Mouse (Mus musculus) midbrain, embryonic 15.5 days (tissue): ENCODE data around the gene Cdc42se2. TPM values are rescaled to one million over a fixed set of nuclear protein-coding genes. Genes with fewer than 3 reads are reported as not detected.

Experiments
- ATAC-seq: fragments of 200-750 bp; cut with Nextera tagmentation; replicated peaks from 2 replicates; pipeline ENCODE4 v1.8.0; 2017; ENCODE audit warnings: moderate TSS enrichment
- H3K27ac ChIP-seq: fragments of 300-500 bp; sonication (generic); 2 replicates; pipeline ENCODE4 v1.5.1; 2015; ENCODE audit warnings: mild to moderate bottlenecking, inconsistent platforms
- H3K27me3 ChIP-seq: fragments of 300-500 bp; sonication (generic); replicated peaks from 2 replicates; pipeline ENCODE4 v1.6.1; 2015; ENCODE audit warnings: inconsistent platforms
- H3K36me3 ChIP-seq: fragments of 300-500 bp; sonication (generic); replicated peaks from 2 replicates; pipeline ENCODE4 v1.6.1; 2015; ENCODE audit warnings: inconsistent platforms
- H3K4me1 ChIP-seq: fragments of 300-500 bp; sonication (generic); 2 replicates; pipeline ENCODE4 v1.6.1; 2015; ENCODE audit warnings: inconsistent platforms
- H3K4me2 ChIP-seq: fragments of 300-500 bp; sonication (generic); 2 replicates; pipeline ENCODE4 v1.6.1; 2015; ENCODE audit warnings: inconsistent platforms, mild to moderate bottlenecking, moderate library complexity
- H3K4me3 ChIP-seq: fragments of 300-500 bp; sonication (generic); 2 replicates; pipeline ENCODE4 v1.5.1; 2015; ENCODE audit warnings: mild to moderate bottlenecking, inconsistent platforms
- H3K9ac ChIP-seq: fragments of 300-500 bp; sonication (generic); 2 replicates; pipeline ENCODE4 v1.6.1; 2015; ENCODE audit warnings: mild to moderate bottlenecking, inconsistent platforms
- H3K9me3 ChIP-seq: fragments of 300-500 bp; sonication (generic); 2 replicates; pipeline ENCODE4 v1.6.1; 2016; ENCODE audit warnings: inconsistent platforms
- WGBS: fragments of 180-500 bp; shearing (Covaris S2); methylation state at CpG from one replicate; pipeline ENCODE4 v1.1.7; 2015; ENCODE audit warnings: mixed read lengths; 5-methylcytosine and 5-hydroxymethylcytosine counted together
- polyA plus RNA-seq: library from polyadenylated mRNA; unstranded; fragments of >200 nt; fragmentation: Nextera tagmentation; extraction: Ambion mirVana; gene quantifications from 2 replicates; pipeline ENCODE4 v1.2.1, GENCODE M21; 2015

Gene Cdc42se2
- polyA plus RNA-seq, 1 experiment from 2014 or later: 157 TPM

DNA sequence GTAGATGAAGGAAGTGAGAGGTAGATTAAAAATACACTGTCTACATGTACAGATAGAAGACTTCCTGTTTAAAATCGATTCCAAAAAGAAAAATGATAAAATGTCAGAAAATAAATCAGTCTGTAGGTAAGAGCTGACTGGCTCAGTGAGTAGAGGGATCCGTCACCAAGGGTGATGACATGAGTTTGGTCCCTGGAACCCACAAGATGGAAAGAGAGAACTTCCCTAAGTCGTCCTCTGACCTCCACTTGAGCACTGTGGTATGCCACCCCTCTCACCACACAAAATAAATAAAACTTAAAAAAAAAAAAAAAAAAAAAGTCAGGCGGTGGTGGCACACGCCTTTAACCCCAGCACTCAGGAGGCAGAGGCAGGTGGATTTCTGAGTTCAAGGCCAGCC lies 50.6 kb downstream of the Cdc42se2 start:
- WGBS: 92% methylated on average over 5 of the region's 5 CpGs
- H3K36me3 ChIP-seq: peaks cover 8% of the 10 kb centered on the region; the same call in 1 of the 2 replicates
- no peak overlapping the region for H3K27ac ChIP-seq
- no peak overlapping the region for H3K9ac ChIP-seq
- H3K4me3 ChIP-seq: no peak overlapping the region
- no peak overlapping the region for H3K4me2 ChIP-seq
- ATAC-seq: no peak
- H3K9me3 ChIP-seq: no peaks in the 10 kb centered on the region
- 0 out of 2 replicates have a peak, but pooled peaks cover 5% of the 10 kb centered on the region for H3K4me1 ChIP-seq
- no peaks in the 10 kb centered on the region for H3K27me3 ChIP-seq

DNA sequence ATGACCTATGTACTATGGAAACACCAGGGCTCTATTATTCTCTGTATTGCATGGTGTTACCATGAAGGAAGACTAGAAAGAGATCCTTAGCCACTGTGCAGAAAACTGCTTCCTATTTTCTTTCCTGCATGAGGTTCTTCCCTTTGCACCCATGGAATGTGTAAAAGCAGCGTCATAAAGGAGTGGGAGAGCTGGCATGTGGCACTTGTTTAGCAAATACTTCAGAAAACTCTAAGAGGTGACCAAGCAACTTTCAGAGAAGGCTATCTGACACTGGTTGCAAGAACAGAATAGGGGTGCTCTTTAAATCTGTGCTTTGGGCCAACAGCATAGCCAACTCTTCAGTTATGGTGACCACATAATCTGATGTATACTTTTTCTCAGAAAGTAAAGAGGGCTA lies 52.4 kb downstream of the Cdc42se2 start:
- 0 out of 2 replicates have a peak, but pooled peaks cover 5% of the 10 kb centered on the region for H3K4me1 ChIP-seq
- no peak overlapping the region for H3K4me2 ChIP-seq
- no peak overlapping the region for H3K4me3 ChIP-seq
- peaks cover 6% of the 10 kb centered on the region; the same call in 1 of the 2 replicates for H3K36me3 ChIP-seq
- no peak overlapping the region for H3K27ac ChIP-seq
- H3K27me3 ChIP-seq: no peaks in the 10 kb centered on the region
- 78% methylated on average over 1 of the region's 1 CpGs for WGBS
- no peaks in the 10 kb centered on the region for H3K9me3 ChIP-seq
- no peak for ATAC-seq
- no peak overlapping the region for H3K9ac ChIP-seq

DNA sequence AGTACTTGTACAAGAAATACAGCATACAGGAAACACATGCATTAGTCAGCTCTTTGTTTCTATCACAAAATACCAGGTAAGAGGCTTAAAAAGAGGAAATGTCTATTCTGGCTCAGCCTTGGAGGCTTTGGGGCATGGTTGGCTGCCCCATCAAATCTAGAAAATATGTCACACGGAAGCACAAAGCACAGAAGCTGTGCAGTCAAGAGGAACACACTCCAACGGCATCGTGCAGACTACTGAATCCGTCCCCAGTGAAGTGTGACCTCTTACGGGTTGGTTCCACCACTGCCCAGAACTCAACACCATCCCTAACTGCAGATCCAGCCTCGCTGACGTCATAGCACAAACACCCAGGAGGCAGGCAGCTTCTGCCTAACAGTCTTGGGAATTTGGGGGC lies 53.9 kb downstream of the Cdc42se2 start:
- no peak overlapping the region for H3K9ac ChIP-seq
- ATAC-seq: no peak
- no peak overlapping the region for H3K27ac ChIP-seq
- H3K9me3 ChIP-seq: no peaks in the 10 kb centered on the region
- no peaks in the 10 kb centered on the region for H3K27me3 ChIP-seq
- no peak overlapping the region for H3K4me2 ChIP-seq
- 0 out of 2 replicates have a peak, but pooled peaks cover 5% of the 10 kb centered on the region for H3K4me1 ChIP-seq
- H3K36me3 ChIP-seq: no peaks in the 10 kb centered on the region
- 57% methylated on average over 7 of the region's 7 CpGs for WGBS
- no peak overlapping the region for H3K4me3 ChIP-seq

GRCm38 (mm10) chr11:54731367-54731766 lies 56.1 kb downstream of the Cdc42se2 start:
- Histone ChIP-seq H3K27ac (no peak overlapping the region), H3K36me3 (no peaks in the 10 kb centered on the region), H3K4me2 (no peak overlapping the region), H3K4me3 (no peak overlapping the region), H3K9ac (no peak overlapping the region), H3K27me3 (no peaks in the 10 kb centered on the region), H3K9me3 (no peaks in the 10 kb centered on the region), H3K4me1 (0 out of 2 replicates have a peak, but pooled peaks cover 5% of the 10 kb centered on the region)
- no peak for ATAC-seq
- 84% methylated on average over 7 of the region's 7 CpGs for WGBS

DNA sequence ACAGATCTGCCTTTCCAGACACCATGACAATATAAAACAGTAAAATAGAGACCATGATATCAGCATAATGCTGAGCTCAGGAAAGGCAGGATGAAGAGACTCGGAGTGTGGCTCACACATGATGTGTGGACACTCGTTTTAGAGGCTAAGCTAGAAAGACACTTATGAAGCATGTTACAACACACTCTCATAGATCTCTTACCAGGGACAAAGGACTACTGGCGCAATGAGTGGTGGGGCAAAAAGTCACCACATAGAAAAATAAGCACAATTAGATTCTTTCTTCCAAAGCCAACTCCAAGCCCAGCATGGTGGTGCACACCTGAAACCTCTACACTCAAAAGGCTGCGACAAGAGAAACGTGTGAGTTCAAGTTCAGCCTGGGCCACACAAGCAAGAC lies 56.5 kb downstream of the Cdc42se2 start:
- no peak overlapping the region for H3K9ac ChIP-seq
- H3K4me1 ChIP-seq: 0 out of 2 replicates have a peak, but pooled peaks cover 5% of the 10 kb centered on the region
- H3K9me3 ChIP-seq: no peaks in the 10 kb centered on the region
- 90% methylated on average over 5 of the region's 5 CpGs for WGBS
- no peak overlapping the region for H3K4me3 ChIP-seq
- no peaks in the 10 kb centered on the region for H3K36me3 ChIP-seq
- H3K27ac ChIP-seq: no peak overlapping the region
- ATAC-seq: no peak
- no peaks in the 10 kb centered on the region for H3K27me3 ChIP-seq
- H3K4me2 ChIP-seq: no peak overlapping the region

DNA sequence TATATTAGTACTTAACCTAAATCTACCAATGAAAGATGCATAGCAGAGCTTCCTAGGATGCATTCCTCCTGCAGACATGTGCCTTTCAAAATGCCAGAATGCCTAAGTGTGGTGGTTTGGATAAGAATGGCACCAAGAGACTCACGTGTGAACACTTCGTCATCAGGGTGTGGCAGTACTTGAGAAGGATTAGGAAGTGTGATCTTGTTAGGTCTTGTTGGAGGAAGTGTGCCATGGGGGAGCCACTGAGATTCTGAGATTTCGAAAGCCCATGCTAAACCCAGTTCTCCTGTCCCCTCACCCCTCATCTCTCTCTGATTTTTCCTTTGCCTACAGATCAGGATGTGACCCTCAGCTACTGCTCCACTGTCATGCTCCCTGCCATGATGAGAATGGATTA lies 58.2 kb downstream of the Cdc42se2 start:
- no peak overlapping the region for H3K4me2 ChIP-seq
- 0 out of 2 replicates have a peak, but pooled peaks cover 5% of the 10 kb centered on the region for H3K4me1 ChIP-seq
- no peaks in the 10 kb centered on the region for H3K27me3 ChIP-seq
- WGBS: 88% methylated on average over 3 of the region's 3 CpGs
- no peak overlapping the region for H3K27ac ChIP-seq
- H3K4me3 ChIP-seq: no peak overlapping the region
- H3K36me3 ChIP-seq: no peaks in the 10 kb centered on the region
- no peak for ATAC-seq
- H3K9me3 ChIP-seq: no peaks in the 10 kb centered on the region
- no peak overlapping the region for H3K9ac ChIP-seq

DNA sequence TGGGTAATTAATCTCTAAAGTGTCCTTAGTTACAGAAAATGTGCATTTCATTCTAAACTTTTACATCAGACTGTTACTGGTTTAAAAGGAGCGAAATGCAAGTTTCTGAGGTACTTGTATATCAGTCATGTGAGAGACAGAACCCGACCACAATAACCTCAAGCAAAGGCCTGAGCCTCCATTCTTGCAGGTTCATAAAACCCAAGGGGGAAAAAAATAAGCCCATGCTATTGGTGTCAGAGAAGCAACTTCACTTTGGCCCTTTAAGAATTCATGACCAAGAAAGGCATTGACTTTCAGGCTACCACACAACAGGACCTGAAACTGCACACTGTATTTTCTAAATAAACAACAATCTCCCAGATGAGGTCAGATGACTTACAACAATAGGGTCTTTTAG lies 59.1 kb downstream of the Cdc42se2 start:
- Histone ChIP-seq H3K27ac (no peak overlapping the region), H3K4me1 (0 out of 2 replicates have a peak, but pooled peaks cover 3% of the 10 kb centered on the region), H3K4me3 (no peak overlapping the region), H3K27me3 (no peaks in the 10 kb centered on the region), H3K9ac (no peak overlapping the region), H3K36me3 (no peaks in the 10 kb centered on the region), H3K4me2 (no peak overlapping the region), H3K9me3 (no peaks in the 10 kb centered on the region)
- WGBS: 92% methylated on average over 2 of the region's 2 CpGs
- ATAC-seq: no peak

GRCm38 (mm10) chr11:54727327-54727901 lies 60.1 kb downstream of the Cdc42se2 start:
- no peak overlapping the region for H3K27ac ChIP-seq
- no peaks in the 10 kb centered on the region for H3K9me3 ChIP-seq
- WGBS: 71% methylated on average over 5 of the region's 5 CpGs
- 0 out of 2 replicates have a peak, but pooled peaks cover 3% of the 10 kb centered on the region for H3K4me1 ChIP-seq
- ATAC-seq: no peak
- H3K36me3 ChIP-seq: no peaks in the 10 kb centered on the region; the same call in 1 of the 2 replicates
- no peak overlapping the region for H3K4me3 ChIP-seq
- H3K27me3 ChIP-seq: no peaks in the 10 kb centered on the region
- no peak overlapping the region for H3K9ac ChIP-seq
- H3K4me2 ChIP-seq: no peak overlapping the region

GRCm38 (mm10) chr11:54726571-54727062 lies 60.9 kb downstream of the Cdc42se2 start:
- Histone ChIP-seq H3K4me2 (no peak overlapping the region), H3K4me1 (0 out of 2 replicates have a peak, but pooled peaks cover 3% of the 10 kb centered on the region), H3K9ac (no peak overlapping the region), H3K9me3 (no peaks in the 10 kb centered on the region), H3K36me3 (no peaks in the 10 kb centered on the region; the same call in 1 of the 2 replicates), H3K27me3 (no peaks in the 10 kb centered on the region), H3K27ac (no peak overlapping the region), H3K4me3 (no peak overlapping the region)
- no peak for ATAC-seq
- WGBS: 92% methylated on average over 3 of the region's 3 CpGs

GRCm38 (mm10) chr11:54724353-54725034 lies 63.0 kb downstream of the Cdc42se2 start:
- no peak for ATAC-seq
- WGBS: 73% methylated on average over 4 of the region's 4 CpGs
- Histone ChIP-seq H3K9me3 (no peaks in the 10 kb centered on the region), H3K4me3 (no peak overlapping the region), H3K9ac (no peak overlapping the region), H3K4me1 (0 out of 2 replicates have a peak, but pooled peaks cover 3% of the 10 kb centered on the region), H3K27me3 (no peaks in the 10 kb centered on the region), H3K36me3 (no peaks in the 10 kb centered on the region; the same call in 1 of the 2 replicates), H3K27ac (no peak overlapping the region), H3K4me2 (no peak overlapping the region)

DNA sequence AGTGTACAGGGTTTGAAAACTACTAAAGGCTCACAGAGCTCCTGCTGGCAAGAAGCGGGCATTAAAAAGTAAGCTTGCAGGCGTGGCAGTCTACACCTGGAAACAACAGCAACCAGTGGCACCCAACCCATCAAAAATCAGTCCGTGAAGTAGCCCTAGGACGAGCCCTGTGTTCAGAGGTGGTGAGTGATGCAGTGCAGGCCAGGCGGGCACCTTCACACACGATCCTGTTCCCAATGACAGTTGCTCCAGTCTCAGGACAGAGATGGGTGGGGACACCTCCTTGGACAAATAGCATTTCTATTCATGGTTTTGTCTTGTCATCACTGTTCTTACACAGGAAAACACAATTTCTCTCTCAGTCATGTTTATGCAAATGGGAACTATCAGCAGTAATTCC lies 65.4 kb downstream of the Cdc42se2 start:
- H3K36me3 ChIP-seq: no peaks in the 10 kb centered on the region; the same call in 1 of the 2 replicates
- H3K4me1 ChIP-seq: 0 out of 2 replicates have a peak, but pooled peaks cover 3% of the 10 kb centered on the region
- no peaks in the 10 kb centered on the region for H3K27me3 ChIP-seq
- no peak overlapping the region for H3K9ac ChIP-seq
- no peak overlapping the region for H3K4me2 ChIP-seq
- H3K27ac ChIP-seq: no peak overlapping the region
- no peak for ATAC-seq
- no peak overlapping the region for H3K4me3 ChIP-seq
- H3K9me3 ChIP-seq: no peaks in the 10 kb centered on the region
- WGBS: 90% methylated on average over 6 of the region's 6 CpGs

DNA sequence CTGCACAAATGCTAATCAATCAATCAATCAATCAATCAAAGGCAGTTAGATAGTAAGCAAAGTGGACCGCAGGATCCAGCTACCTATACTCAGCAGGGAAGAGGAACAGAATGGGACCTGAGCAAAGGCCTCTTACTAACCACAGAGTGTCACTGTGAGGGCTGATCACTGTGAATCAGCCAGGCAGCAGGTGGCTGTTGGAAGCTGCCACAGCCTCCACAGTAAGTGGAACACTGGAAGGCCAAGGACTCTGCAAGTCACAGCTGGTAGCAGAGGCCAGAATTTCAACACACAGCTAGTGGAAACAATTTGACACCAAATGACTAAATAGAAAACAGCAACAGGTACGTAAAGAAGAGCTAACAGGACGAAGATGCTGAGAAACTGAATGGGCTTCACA lies 68.9 kb downstream of the Cdc42se2 start:
- Histone ChIP-seq H3K27ac (peak overlapping the region; percentile 42; the same call in 1 of the 2 replicates), H3K9me3 (no peaks in the 10 kb centered on the region), H3K36me3 (peaks cover 12% of the 10 kb centered on the region; the same call in 1 of the 2 replicates), H3K27me3 (no peaks in the 10 kb centered on the region), H3K9ac (no peak overlapping the region), H3K4me2 (no peak overlapping the region), H3K4me1 (no peaks in the 10 kb centered on the region), H3K4me3 (no peak overlapping the region)
- no peak for ATAC-seq
- 88% methylated on average over 3 of the region's 3 CpGs for WGBS
